Mouse (Mus musculus): ENCODE data around the gene Orai2.
"Not testable (repeated sequence)": the region's sequence is repeated elsewhere in the genome, so short reads cannot be mapped to it uniquely, and the experiment has no call there.

Orai2 gene

GRCm38 (mm10) chr5:136135571-136136291 lies 34.8 kb downstream of the Orai2 start, which contains the start of the genes Lrwd1 and Alkbh4:
Gene Lrwd1, minus strand, starts transcription at chr5:136136074.
Gene Alkbh4, plus strand, starts transcription at chr5:136136146.
- DNase-seq: peak; percentile 96 to 97

DNA sequence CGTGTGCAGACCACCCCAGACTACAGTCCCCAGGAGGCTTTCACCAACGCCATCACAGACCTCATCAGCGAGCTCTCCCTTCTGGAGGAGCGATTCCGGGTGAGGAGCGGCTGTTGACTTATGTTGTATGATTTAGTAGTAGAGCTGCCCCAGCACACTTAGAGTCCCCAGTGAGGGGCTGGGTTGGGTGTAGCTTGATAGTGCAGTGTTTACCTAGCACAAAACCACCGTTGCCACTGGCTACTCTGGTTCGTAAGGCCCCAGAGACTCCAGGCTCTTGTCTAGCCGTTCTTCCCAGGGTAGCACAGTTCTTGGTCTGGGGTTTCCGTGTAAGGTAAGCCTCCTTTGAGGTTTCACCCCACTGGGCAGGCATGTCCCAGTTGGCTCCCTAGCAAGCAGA lies 48.3 kb downstream of the Orai2 start:
- no peak for DNase-seq

GRCm38 (mm10) chr5:136116784-136117112 lies 53.8 kb downstream of the Orai2 start:
- DNase-seq: no peak

GRCm38 (mm10) chr5:136115891-136116783 lies 54.4 kb downstream of the Orai2 start, which contains the start of gene Polr2j:
Gene Polr2j, plus strand, starts transcription at chr5:136116631.
- DNase-seq: peak; percentile 99

DNA sequence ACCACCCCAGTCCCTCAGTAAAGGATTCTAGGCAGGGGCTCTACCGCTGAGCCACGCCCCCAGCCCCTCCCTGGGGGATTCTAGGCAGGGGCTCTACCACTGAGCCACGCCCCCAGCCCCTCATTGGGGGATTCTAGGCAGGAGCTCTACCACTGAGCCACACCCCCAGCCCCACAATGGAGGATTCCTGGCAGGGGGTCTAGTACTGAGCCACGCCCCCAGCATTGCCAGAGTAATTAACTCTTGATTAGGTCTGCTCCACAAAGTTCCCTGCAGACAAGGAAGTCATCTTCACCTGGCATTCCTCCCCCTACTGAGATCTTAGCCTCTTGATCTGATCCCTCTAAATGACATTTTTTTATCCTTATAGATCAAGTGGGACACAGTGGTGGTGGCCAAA lies 57.0 kb downstream of the Orai2 start:
- DNase-seq: not testable (repeated sequence)

DNA sequence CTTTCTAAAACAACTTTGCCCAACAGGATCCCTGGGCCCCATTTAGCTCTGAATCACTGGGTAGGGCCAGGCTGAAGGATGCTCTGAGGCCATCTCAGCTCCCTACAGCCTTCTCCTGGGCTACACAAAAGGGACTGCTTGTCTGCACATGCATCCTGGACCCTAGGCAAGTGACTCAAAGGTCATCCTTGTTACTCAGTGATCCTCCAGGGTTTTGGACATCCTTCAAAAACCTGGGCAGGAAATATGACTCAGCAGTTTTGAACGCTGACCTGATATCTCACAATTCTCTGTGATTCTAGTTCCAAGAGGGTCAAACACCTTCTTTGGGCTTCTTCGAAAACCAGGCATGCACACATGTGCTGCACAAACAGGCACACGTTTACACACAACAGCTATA lies 61.5 kb downstream of the Orai2 start:
- DNase-seq: no peak

- DNase-seq: no peak
Observed at GRCm38 (mm10) chr5:136108486-136108885, 62.0 kb downstream of the Orai2 start.

DNA sequence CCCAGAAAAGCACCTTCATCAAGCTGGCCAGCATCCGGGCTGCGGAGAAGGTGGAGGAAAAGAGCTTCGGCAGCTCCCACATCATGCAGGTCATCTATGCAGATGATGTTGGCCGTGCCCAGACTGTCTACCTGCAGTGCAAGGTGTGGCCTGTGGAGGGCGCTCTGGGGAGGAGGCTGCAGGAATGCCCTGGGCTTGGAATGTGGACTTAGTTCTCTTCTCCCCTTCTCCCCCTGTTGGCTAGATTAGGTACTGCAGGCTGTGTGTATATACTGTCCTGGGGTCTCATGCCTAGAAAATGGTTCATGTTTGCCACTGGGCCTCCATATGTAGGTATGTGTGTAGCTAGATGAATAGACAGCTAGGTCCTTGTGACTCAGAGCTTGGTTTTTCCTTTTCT lies 66.0 kb downstream of the Orai2 start:
- peak; percentile 68 to 70 for DNase-seq

DNA sequence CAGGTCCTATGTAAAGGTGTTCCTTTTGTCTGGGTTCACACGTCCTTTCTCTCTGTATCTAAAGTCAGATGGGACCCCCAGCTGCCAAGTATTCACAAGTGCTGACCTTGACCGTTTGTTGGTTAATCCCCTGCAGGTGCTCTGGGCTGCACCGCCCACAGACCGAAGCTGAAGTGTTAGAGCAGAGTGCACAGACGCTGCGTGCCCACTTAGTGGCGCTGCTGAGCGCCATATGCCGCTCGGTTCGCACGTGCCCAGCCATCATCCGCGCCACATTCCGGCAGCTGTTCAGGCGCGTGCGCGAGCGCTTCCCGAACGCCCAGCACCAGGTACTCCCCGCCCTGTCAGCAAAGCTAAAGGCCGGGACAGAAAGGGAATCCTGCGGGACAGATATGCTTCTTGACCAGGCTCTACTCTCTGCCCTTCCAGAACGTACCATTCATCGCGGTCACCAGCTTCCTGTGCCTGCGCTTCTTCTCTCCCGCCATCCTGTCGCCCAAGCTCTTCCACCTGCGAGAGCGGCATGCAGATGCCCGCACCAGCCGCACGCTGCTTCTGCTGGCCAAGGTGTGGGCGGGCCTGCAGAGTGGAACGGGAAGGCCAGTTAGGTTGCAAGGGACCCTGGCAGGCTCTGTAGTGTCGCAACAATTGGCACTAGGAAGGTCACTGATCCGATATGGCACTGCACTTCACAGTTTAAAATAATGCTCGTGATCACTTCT lies 68.3 kb downstream of the Orai2 start:
- DNase-seq: peak; percentile 74 to 75

DNA sequence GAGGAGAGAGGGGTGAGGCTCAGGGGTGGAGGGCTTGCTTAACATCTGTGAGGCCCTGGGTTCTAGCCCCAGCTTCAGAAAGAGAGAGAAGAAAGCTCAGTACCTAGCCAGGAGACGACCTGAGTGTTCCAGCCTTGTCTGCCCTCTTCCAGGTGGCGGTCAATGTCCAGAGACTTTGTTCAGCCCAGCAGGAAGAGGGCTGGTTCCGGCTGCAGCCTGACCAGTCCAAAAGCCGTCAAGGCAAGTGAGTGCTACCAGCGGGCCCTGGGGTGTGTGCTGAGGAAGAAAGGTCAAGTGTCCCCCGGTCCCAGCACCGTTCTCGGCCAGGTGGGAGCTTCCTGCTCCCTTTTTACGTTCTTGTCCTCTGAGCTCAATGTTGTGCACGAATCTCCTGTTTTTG lies 72.0 kb downstream of the Orai2 start:
- no peak for DNase-seq

Data from B cell, adult 2 months (primary cell).